Mouse (Mus musculus) liver, embryonic 14.5 days (tissue): ENCODE measurements around the gene 1600012H06Rik. TPM values are rescaled to one million over a fixed set of nuclear protein-coding genes. Genes with fewer than 3 reads are reported as not detected.

Source experiments
- ATAC-seq: fragments of 200-750 bp; cut with Nextera tagmentation; 2 replicates; pipeline ENCODE4 v1.8.0; 2017; ENCODE audit warnings: moderate number of reproducible peaks, mild to moderate bottlenecking, moderate library complexity; ENCODE audit not compliant: insufficient read depth
- DNase-seq, 3 experiments: peaks; one replicate each; pipeline ENCODE4 v3.0.0-alpha.2; 2012 to 2013; ENCODE audit warnings: low read depth in 3 of 3, low spot score in 3 of 3
- H3K27ac ChIP-seq: fragments of 300-500 bp; sonication (generic); 2 replicates; pipeline ENCODE4 v1.5.1; 2014; ENCODE audit warnings: moderate library complexity, mild to moderate bottlenecking, control low read depth, inconsistent platforms
- H3K27me3 ChIP-seq: fragments of 300-500 bp; sonication (generic); 2 replicates; pipeline ENCODE4 v1.6.1; 2014; ENCODE audit warnings: mild to moderate bottlenecking, low read length, moderate library complexity; ENCODE audit not compliant: control insufficient read depth, insufficient read depth
- H3K36me3 ChIP-seq: fragments of 300-500 bp; sonication (generic); replicated peaks from 2 replicates; pipeline ENCODE4 v1.6.1; 2014; ENCODE audit warnings: low read depth; ENCODE audit not compliant: control insufficient read depth, insufficient read depth
- H3K4me1 ChIP-seq, 2 experiments: fragments of 200-500 bp in 1 of 2; fragments of 300-500 bp in 1 of 2; sonication (generic) in 1 of 2; replicated peaks; 2 replicates each; pipeline ENCODE4 v1.6.1; 2012 to 2014; ENCODE audit warnings: antibody characterized with exemption in 1 of 2, inconsistent platforms in 1 of 2, low read length in 1 of 2; ENCODE audit not compliant: control insufficient read depth in 2 of 2, insufficient read depth in 2 of 2
- H3K4me2 ChIP-seq: fragments of 300-500 bp; sonication (generic); 2 replicates; pipeline ENCODE4 v1.6.1; 2014; ENCODE audit warnings: low read depth, mild to moderate bottlenecking, control low read depth, moderate library complexity
- H3K4me3 ChIP-seq, 2 experiments: fragments of 200-500 bp in 1 of 2; fragments of 300-500 bp in 1 of 2; sonication (generic) in 1 of 2; 2 replicates each; pipeline ENCODE4 v1.5.1; 2012 to 2014; ENCODE audit warnings: low read depth in 2 of 2, low read length in 2 of 2, mild to moderate bottlenecking in 2 of 2, control low read depth in 1 of 2, inconsistent platforms in 1 of 2, moderate library complexity in 1 of 2; ENCODE audit not compliant: insufficient read depth in 1 of 2
- H3K9ac ChIP-seq: fragments of 300-500 bp; sonication (generic); replicated peaks from 2 replicates; pipeline ENCODE4 v1.6.1; 2014; ENCODE audit warnings: mild to moderate bottlenecking, control low read depth, moderate library complexity
- H3K9me3 ChIP-seq: fragments of 300-500 bp; sonication (generic); 2 replicates; pipeline ENCODE4 v1.6.1; 2016; ENCODE audit warnings: low read length, mixed read lengths; ENCODE audit not compliant: control insufficient read depth
- CTCF ChIP-seq: IDR thresholded peaks from 2 replicates; pipeline ENCODE4 v1.5.1; 2016; ENCODE audit warnings: antibody characterized with exemption, low read depth, control low read depth
- EP300 ChIP-seq: IDR thresholded peaks from 2 replicates; pipeline ENCODE4 v1.6.1; 2016; ENCODE audit warnings: antibody characterized with exemption, low read depth
- WGBS: fragments of 180-500 bp; shearing (Covaris S2); extraction: QIAGEN DNeasy Blood & Tissue Kit; methylation state at CpG from one replicate; pipeline ENCODE4 v1.1.7; 2014; ENCODE audit not compliant: insufficient replicate concordance; 5-methylcytosine and 5-hydroxymethylcytosine counted together
- polyA plus RNA-seq, 2 experiments: library from polyadenylated mRNA; depleted of rRNA in 1 of 2; stranded (reverse) in 1 of 2; unstranded in 1 of 2; fragments of >200 nt; fragmentation: Nextera tagmentation in 1 of 2; extraction: Ambion mirVana in 1 of 2; gene quantifications; 2 replicates each; pipeline versions ENCODE4 v1.2.1 to v1.2.3; 2012 to 2014

1600012H06Rik gene
- polyA plus RNA-seq, 2 experiments: 6.4 to 11.2 TPM

- Histone ChIP-seq H3K4me3 (no peak overlapping the region), H3K9me3 (no peaks in the 10 kb centered on the region), H3K9ac (no peak overlapping the region), H3K4me1 (no peaks in the 10 kb centered on the region), H3K27ac (no peak overlapping the region), H3K36me3 (no peaks in the 10 kb centered on the region), H3K4me2 (no peak overlapping the region), H3K27me3 (no peaks in the 10 kb centered on the region)
- WGBS: 33% methylated on average over 7 of the region's 7 CpGs
- TF ChIP-seq EP300 (no peak), CTCF (peak; percentile 76)
- ATAC-seq (no peak), DNase-seq (peak; percentile 4 to 32 (median 15))
Measured at GRCm38 (mm10) chr17:14904637-14905265, 38.2 kb upstream of the 1600012H06Rik start.

DNA sequence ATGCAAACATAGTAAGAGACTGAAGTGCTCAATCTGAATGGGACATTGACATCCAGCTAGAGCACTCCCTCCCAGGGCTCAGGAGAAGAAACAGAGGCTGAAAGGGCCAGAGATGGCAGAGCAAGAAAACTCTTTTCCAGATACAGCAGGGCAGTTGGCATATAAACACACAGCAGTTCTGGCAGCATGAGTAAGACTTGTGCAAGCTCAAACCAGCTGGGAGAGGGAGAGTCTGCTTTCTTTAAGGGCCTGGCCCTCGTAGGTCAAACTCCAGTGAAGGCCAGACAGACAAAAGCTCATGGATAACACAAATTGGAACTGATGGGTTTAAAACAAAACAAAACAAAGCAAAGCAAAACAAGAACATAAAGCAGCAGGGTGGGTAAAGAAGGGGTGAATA lies 36.4 kb upstream of the 1600012H06Rik start:
- H3K4me2 ChIP-seq: no peak overlapping the region
- no peak overlapping the region for H3K27ac ChIP-seq
- TF ChIP-seq EP300: no peak
- no peak for TF ChIP-seq CTCF
- H3K36me3 ChIP-seq: no peaks in the 10 kb centered on the region
- H3K4me3 ChIP-seq: no peak overlapping the region
- H3K9me3 ChIP-seq: no peaks in the 10 kb centered on the region
- DNase-seq (no peak), ATAC-seq (no peak)
- WGBS: 19% methylated on average over 1 of the region's 1 CpGs
- H3K27me3 ChIP-seq: no peaks in the 10 kb centered on the region
- no peak overlapping the region for H3K9ac ChIP-seq
- no peaks in the 10 kb centered on the region for H3K4me1 ChIP-seq

DNA sequence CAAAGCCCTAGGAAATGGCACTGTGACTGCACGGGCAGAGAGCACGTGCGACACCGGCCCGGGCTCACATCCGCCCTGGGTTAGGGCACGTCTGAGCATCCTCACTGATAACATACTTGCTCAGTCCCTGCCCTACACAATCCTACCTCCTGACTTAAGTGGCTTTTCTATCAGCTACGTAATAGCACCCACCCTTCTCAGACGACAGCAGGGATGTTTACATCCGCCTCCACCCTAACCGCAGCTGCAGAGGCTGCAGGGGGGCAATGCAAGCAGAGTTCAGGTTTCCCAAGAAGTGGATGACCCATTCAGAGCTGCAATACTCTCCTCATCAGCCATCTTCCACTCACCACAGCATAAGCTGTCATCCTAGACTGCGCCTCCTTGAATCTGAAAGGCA lies 35.8 kb upstream of the 1600012H06Rik start:
- 56% methylated on average over 12 of the region's 12 CpGs for WGBS

GRCm38 (mm10) chr17:14909331-14909730 lies 33.7 kb upstream of the 1600012H06Rik start:
- Histone ChIP-seq H3K27me3 (no peaks in the 10 kb centered on the region), H3K4me1 (no peaks in the 10 kb centered on the region), H3K27ac (no peak overlapping the region), H3K36me3 (no peaks in the 10 kb centered on the region), H3K9me3 (no peaks in the 10 kb centered on the region), H3K9ac (no peak overlapping the region), H3K4me3 (no peak overlapping the region), H3K4me2 (no peak overlapping the region)
- no peak for ATAC-seq
- TF ChIP-seq EP300 (no peak), CTCF (no peak)
- WGBS: 58% methylated on average over 5 of the region's 5 CpGs
- DNase-seq: no peak

More for the DNA sequence above, 35.8 kb upstream of the 1600012H06Rik start:
- no peaks in the 10 kb centered on the region for H3K36me3 ChIP-seq
- no peak for TF ChIP-seq CTCF
- no peak for TF ChIP-seq EP300
- no peak overlapping the region for H3K9ac ChIP-seq
- no peaks in the 10 kb centered on the region for H3K9me3 ChIP-seq
- no peaks in the 10 kb centered on the region for H3K27me3 ChIP-seq
- no peak for ATAC-seq
- no peak overlapping the region for H3K4me2 ChIP-seq
- no peak overlapping the region for H3K27ac ChIP-seq
- H3K4me1 ChIP-seq: no peaks in the 10 kb centered on the region
- no peak overlapping the region for H3K4me3 ChIP-seq
- no peak for DNase-seq

GRCm38 (mm10) chr17:14910771-14911170 lies 32.2 kb upstream of the 1600012H06Rik start:
- TF ChIP-seq EP300 (no peak), CTCF (no peak)
- Histone ChIP-seq H3K27me3 (no peaks in the 10 kb centered on the region), H3K27ac (no peak overlapping the region), H3K36me3 (no peaks in the 10 kb centered on the region), H3K9me3 (no peaks in the 10 kb centered on the region), H3K4me2 (no peak overlapping the region), H3K9ac (no peak overlapping the region), H3K4me3 (no peak overlapping the region), H3K4me1 (no peaks in the 10 kb centered on the region)
- DNase-seq (no peak), ATAC-seq (no peak)
- 75% methylated on average over 5 of the region's 5 CpGs for WGBS
